Mouse (Mus musculus): ENCODE measurements around the gene Qdpr.

DNA sequence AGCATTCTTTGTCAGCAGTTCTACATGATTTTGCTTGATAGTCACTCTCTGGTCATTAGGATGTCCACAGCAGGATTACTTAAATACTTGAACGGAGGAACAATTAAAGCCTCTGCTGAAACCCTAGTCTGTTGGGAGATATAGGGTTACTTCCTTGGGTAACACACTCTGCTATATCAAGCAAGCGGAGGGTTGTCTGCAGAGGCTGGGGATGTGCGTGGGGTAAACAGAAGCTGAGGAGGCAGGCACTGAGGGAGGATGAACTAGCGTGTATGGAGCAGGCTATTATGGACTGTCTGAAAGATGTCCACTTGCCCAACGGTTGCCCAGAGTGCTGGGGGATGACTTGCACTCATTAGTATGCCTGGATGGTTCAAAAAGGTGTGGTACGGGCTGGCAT lies 3.4 kb upstream of the Qdpr start, which contains the start of gene Clrn2:
- TF ChIP-seq CTCF (IDR thresholded peaks at IDR 0.05; ENCODE audit: extremely low read depth, insufficient read length, insufficient replicate concordance, low read depth, low read length) = no peak
- no peak for TF ChIP-seq POLR2A (IDR thresholded peaks at IDR 0.05; ENCODE audit: low read depth, low read length)
